Mouse (Mus musculus): ENCODE measurements around the gene Sf1.

DNA sequence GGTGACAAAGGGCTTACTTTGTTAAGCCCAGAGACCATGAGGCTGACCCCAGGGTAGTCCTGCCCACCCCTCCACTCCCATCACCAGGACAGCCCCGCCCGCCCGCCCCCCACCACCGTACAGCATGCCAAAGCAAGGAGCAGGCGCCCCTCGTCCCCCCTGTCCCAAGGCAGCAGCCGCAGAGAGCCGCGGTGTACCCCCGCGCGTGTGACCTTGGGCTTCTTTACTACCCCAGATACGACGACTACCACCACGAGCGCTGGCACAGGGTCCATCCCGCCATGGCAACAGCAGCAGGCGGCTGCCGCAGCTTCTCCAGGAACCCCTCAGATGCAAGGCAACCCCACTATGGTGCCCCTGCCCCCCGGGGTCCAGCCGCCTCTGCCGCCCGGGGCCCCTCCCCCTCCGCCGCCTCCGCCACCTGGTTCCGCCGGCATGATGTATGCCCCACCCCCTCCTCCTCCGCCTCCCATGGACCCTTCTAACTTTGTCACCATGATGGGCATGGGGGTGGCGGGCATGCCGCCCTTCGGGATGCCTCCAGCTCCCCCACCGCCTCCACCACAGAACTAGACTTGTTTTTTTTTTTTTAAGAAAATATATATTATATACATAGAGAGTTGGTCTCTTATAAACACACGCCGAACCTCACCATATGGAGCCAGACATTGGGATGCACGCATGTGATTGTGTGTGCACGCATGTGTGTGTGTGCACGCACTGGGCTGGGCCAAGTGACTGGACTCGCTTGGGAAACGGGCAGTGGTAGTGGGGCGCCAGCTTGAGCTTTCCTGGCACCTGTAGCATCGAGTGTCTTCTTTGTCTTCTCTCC lies 12.1 kb downstream of the Sf1 start:
- TF ChIP-seq CTCF (conservative IDR thresholded peaks at IDR 0.05; ENCODE audit: low read length) (no peak), POU5F1 (IDR thresholded peaks at IDR 0.05; ENCODE audit: borderline replicate concordance, low read length) (no peak)
